Mouse (Mus musculus): ENCODE measurements around the gene Itprip. TPM values are rescaled to one million over a fixed set of nuclear protein-coding genes. Genes with fewer than 3 reads are reported as not detected.
A peak's percentile ranks its signal among the peaks of the same experiment; 100 is the strongest.

Itprip gene
- polyA plus RNA-seq, 1 experiment from 2014 or later, result 15.2 TPM

DNA sequence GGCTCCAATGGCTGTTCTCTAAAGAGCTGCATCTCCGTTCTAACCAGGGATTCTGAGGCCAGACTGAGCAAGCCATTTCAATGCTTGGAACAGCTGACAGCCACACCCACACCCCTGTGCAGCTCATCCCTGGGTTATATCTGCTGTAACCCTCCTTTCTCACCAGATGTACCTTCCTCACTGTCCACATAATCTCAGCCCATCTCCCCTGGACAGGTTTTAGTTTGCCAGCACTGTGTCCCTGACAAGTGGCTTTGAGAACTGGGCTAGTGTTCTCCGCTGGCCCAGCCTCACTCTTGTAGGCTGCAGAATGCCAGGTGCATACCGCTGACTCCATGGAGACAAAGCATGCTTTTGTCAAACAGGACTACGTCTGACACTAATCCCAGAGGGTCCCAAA lies 1.7 kb downstream of the Itprip start:
- 38% methylated on average over 4 of the region's 4 CpGs for WGBS
- Histone ChIP-seq H3K4me1 (ENCODE audit: insufficient read depth) (peaks cover 22% of the 10 kb centered on the region), H3K27ac (ENCODE audit: low read depth) (no peak overlapping the region)

GRCm38 (mm10) chr19:47915251-47915650 lies 3.8 kb downstream of the Itprip start:
- WGBS, result 75% methylated on average over 4 of the region's 4 CpGs
- TF ChIP-seq CTCF (IDR thresholded peaks at IDR 0.05; ENCODE audit: low read depth), result no peak
- Histone ChIP-seq H3K27me3 (ENCODE audit: insufficient read depth, low read length) (no peaks in the 10 kb centered on the region), H3K4me2 (no peak overlapping the region), H3K9ac (no peak overlapping the region), H3K27ac (ENCODE audit: low read depth) (no peak overlapping the region), H3K36me3 (ENCODE audit: insufficient read depth) (peaks cover 3% of the 10 kb centered on the region; the same call in 1 of the 2 replicates), H3K4me1 (ENCODE audit: insufficient read depth) (peaks cover 14% of the 10 kb centered on the region), H3K4me3 (ENCODE audit: low read depth, low read length) (no peak overlapping the region), H3K9me3 (ENCODE audit: low read depth, low read length) (no peaks in the 10 kb centered on the region)
- DNase-seq (no peak), ATAC-seq (ENCODE audit: insufficient read depth) (no peak)

More for the DNA sequence above, 1.7 kb downstream of the Itprip start:
- H3K27me3 ChIP-seq (ENCODE audit: insufficient read depth, low read length), result no peaks in the 10 kb centered on the region
- no peak for DNase-seq
- H3K36me3 ChIP-seq (ENCODE audit: insufficient read depth), result 0 out of 2 replicates have a peak, but pooled peaks cover 3% of the 10 kb centered on the region
- H3K9me3 ChIP-seq (ENCODE audit: low read depth, low read length), result no peaks in the 10 kb centered on the region
- no peak for TF ChIP-seq CTCF (IDR thresholded peaks at IDR 0.05; ENCODE audit: low read depth)
- ATAC-seq (ENCODE audit: insufficient read depth), result no peak
- H3K4me2 ChIP-seq, result peak overlapping the region; percentile 85
- H3K4me3 ChIP-seq (ENCODE audit: low read depth, low read length), result peak overlapping the region; percentile 86
- peak overlapping the region; percentile 90; the same call in 1 of the 2 replicates for H3K9ac ChIP-seq

GRCm38 (mm10) chr19:47914191-47914590 lies 4.9 kb downstream of the Itprip start:
- Histone ChIP-seq H3K9me3 (ENCODE audit: low read depth, low read length) (no peaks in the 10 kb centered on the region), H3K27ac (ENCODE audit: low read depth) (no peak overlapping the region), H3K4me1 (ENCODE audit: insufficient read depth) (peaks cover 12% of the 10 kb centered on the region), H3K36me3 (ENCODE audit: insufficient read depth) (peaks cover 3% of the 10 kb centered on the region; the same call in 1 of the 2 replicates), H3K9ac (no peak overlapping the region), H3K4me2 (no peak overlapping the region), H3K4me3 (ENCODE audit: low read depth, low read length) (no peak overlapping the region), H3K27me3 (ENCODE audit: insufficient read depth, low read length) (no peaks in the 10 kb centered on the region)
- ATAC-seq (ENCODE audit: insufficient read depth) (no peak), DNase-seq (no peak)
- TF ChIP-seq CTCF (IDR thresholded peaks at IDR 0.05; ENCODE audit: low read depth), result no peak
- 88% methylated on average over 4 of the region's 4 CpGs for WGBS

DNA sequence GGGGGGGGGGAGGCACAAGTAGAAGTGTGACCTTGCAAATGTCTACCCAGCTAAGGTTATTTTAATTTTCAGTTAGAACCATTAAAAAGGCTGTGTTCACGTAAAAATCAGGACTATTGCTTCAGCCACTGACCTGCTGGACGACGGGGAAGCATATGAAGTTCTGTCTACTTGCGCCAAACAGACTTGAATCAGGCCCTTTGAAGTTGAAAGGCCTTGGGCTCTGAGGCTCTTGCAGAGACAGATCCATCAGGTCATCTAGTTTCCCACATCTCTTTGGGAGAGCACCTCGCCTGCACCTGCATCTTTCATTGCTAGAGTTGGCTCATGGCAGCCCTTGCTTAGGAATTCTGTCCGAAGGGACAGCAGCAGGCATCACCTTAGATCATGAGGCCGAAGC lies 5.8 kb downstream of the Itprip start:
- Histone ChIP-seq H3K27ac (ENCODE audit: low read depth) (no peak overlapping the region), H3K4me3 (ENCODE audit: low read depth, low read length) (no peak overlapping the region), H3K27me3 (ENCODE audit: insufficient read depth, low read length) (no peaks in the 10 kb centered on the region), H3K4me1 (ENCODE audit: insufficient read depth) (peaks cover 16% of the 10 kb centered on the region), H3K9me3 (ENCODE audit: low read depth, low read length) (no peaks in the 10 kb centered on the region), H3K9ac (no peak overlapping the region), H3K4me2 (no peak overlapping the region), H3K36me3 (ENCODE audit: insufficient read depth) (peaks cover 3% of the 10 kb centered on the region; the same call in 1 of the 2 replicates)
- ATAC-seq (ENCODE audit: insufficient read depth) (no peak), DNase-seq (no peak)
- no peak for TF ChIP-seq CTCF (IDR thresholded peaks at IDR 0.05; ENCODE audit: low read depth)
- 87% methylated on average over 7 of the region's 7 CpGs for WGBS

- Histone ChIP-seq H3K4me1 (ENCODE audit: insufficient read depth) (peaks cover 4% of the 10 kb centered on the region; the same call in 1 of the 2 replicates), H3K27ac (ENCODE audit: low read depth) (no peak overlapping the region), H3K4me3 (ENCODE audit: low read depth, low read length) (no peak overlapping the region), H3K9me3 (ENCODE audit: low read depth, low read length) (no peaks in the 10 kb centered on the region), H3K9ac (no peak overlapping the region), H3K27me3 (ENCODE audit: insufficient read depth, low read length) (no peaks in the 10 kb centered on the region), H3K4me2 (no peak overlapping the region), H3K36me3 (ENCODE audit: insufficient read depth) (peaks cover 3% of the 10 kb centered on the region; the same call in 1 of the 2 replicates)
- TF ChIP-seq CTCF (IDR thresholded peaks at IDR 0.05; ENCODE audit: low read depth), result no peak
- ATAC-seq (ENCODE audit: insufficient read depth) (no peak), DNase-seq (no peak)
- WGBS, result 76% methylated on average over 4 of the region's 4 CpGs
Observed at GRCm38 (mm10) chr19:47910751-47911150, 8.3 kb downstream of the Itprip start.

- no peaks in the 10 kb centered on the region for H3K27me3 ChIP-seq (ENCODE audit: insufficient read depth, low read length)
- H3K9me3 ChIP-seq (ENCODE audit: low read depth, low read length), result no peaks in the 10 kb centered on the region
- 43% methylated on average over 3 of the region's 4 CpGs for WGBS
- H3K36me3 ChIP-seq (ENCODE audit: insufficient read depth), result peaks cover 3% of the 10 kb centered on the region; the same call in 1 of the 2 replicates
- DNase-seq (no peak), ATAC-seq (ENCODE audit: insufficient read depth) (no peak)
- H3K4me1 ChIP-seq (ENCODE audit: insufficient read depth), result peaks cover 6% of the 10 kb centered on the region; the same call in 1 of the 2 replicates
- H3K4me3 ChIP-seq (ENCODE audit: low read depth, low read length), result no peak overlapping the region
- peak overlapping the region; percentile 57 for H3K4me2 ChIP-seq
- H3K9ac ChIP-seq, result no peak overlapping the region
- H3K27ac ChIP-seq (ENCODE audit: low read depth), result peak overlapping the region; percentile 67; the same call in 1 of the 2 replicates
- no peak for TF ChIP-seq CTCF (IDR thresholded peaks at IDR 0.05; ENCODE audit: low read depth)
Observed at GRCm38 (mm10) chr19:47910117-47910618, 8.9 kb downstream of the Itprip start.

DNA sequence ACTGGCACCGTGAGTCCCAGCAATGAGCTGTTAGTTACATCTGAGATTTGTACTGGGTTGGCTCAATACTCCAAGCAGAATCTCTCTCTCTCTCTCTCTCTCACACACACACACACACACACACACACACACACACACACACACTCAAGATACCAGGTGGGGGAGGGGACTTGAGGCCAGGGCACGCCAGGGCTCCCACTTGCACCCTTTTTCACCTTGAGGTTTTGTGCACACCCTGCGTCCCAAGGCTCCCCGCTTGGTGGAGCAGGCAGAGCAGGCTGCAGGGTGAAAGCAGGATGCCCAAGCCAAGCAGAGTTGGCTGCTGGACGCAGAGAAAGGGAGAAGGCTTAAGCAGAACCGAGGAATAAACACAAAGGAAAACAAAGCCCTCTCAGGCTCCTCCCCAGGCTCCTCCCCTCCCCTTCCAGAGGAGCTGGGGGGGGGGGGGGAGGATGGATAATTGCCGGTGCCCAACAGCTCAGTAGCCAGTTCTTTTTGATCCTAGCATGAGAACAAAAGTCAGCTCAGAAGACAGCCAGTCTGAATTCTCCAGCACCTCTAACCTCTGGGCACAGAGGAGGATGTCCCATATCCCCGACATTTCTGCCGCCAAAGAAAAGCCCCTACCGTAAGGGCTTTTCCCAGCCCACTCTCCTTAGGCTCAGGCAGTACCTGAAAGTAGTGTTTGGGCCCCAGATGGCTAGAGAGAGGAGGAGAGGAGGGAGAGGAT lies 9.5 kb downstream of the Itprip start:
- Histone ChIP-seq H3K27me3 (ENCODE audit: insufficient read depth, low read length) (no peaks in the 10 kb centered on the region), H3K4me3 (ENCODE audit: low read depth, low read length) (peak overlapping the region; percentile 23), H3K36me3 (ENCODE audit: insufficient read depth) (peaks cover 3% of the 10 kb centered on the region; the same call in 1 of the 2 replicates), H3K27ac (ENCODE audit: low read depth) (peak overlapping the region; percentile 67), H3K4me1 (ENCODE audit: insufficient read depth) (peaks cover 12% of the 10 kb centered on the region; the same call in 1 of the 2 replicates), H3K9me3 (ENCODE audit: low read depth, low read length) (no peaks in the 10 kb centered on the region), H3K9ac (peak overlapping the region; percentile 40), H3K4me2 (peak overlapping the region; percentile 57)
- DNase-seq (peak; percentile 71), ATAC-seq (ENCODE audit: insufficient read depth) (peak; percentile 59)
- 4% methylated on average over 10 of the region's 10 CpGs for WGBS
- TF ChIP-seq CTCF (IDR thresholded peaks at IDR 0.05; ENCODE audit: low read depth), result 0 out of 2 replicates have a peak, but pooled peaks have one; percentile 10

Measured in lung, embryonic 14.5 days (tissue).